ENCODE assay signal across 15 mouse cellular contexts in the genomic region with DNA sequence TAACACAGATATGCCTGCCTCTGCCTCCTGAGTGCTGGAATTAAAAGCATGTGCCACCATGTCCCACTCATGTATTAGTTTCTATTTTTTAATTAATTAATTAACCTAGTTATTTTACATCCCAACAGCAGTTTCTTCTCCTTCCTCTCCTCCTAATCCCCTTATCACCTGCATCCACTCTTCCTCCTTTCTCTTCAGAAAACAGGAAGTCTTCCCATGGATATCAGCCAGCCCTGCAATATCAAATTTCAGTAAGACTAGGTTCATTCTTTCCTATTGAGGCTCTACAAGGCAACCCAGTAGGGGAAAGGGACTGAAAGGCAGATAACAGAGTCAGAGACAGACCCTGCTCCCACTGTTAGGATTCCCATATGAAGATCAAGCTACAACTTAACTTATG.
"Had no signal": no experiment of that assay in that cellular context is flagged by ENCODE, and none has a peak within 500 bp of the region (broad histone marks: within the 10 kb centered on the region; RNA-seq: fewer than 3 reads in every experiment).

No protein-coding gene starts in this region.

- H3K27ac ChIP-seq: neural tube, embryonic 15.5 days; stomach, embryonic 15.5 days; stomach, postnatal 0 days had no signal

- H3K36me3 ChIP-seq: stomach, embryonic 15.5 days had no signal

- H3K27me3 ChIP-seq: neural tube, embryonic 15.5 days; stomach, embryonic 15.5 days had no signal

- H3K4me3 ChIP-seq: neural tube, embryonic 15.5 days; stomach, embryonic 15.5 days had no signal

- H3K9ac ChIP-seq: neural tube, embryonic 15.5 days; stomach, embryonic 15.5 days had no signal

- H3K4me1 ChIP-seq: neural tube, embryonic 15.5 days; stomach, embryonic 15.5 days had no signal

- DNase-seq: retina, postnatal 1 day; right cerebral cortex, adult 18-20 months; right cerebral cortex, postnatal 14 days; right cerebral cortex, postnatal 25 days; right cerebral cortex, postnatal 4 days; spleen, adult 18-20 months; thymus, adult 18-20 months; thymus, adult 2 months; thymus, postnatal 14 days; thymus, postnatal 25 days; thymus, postnatal 36 days; thymus, postnatal 4 days had no signal

- H3K9me3 ChIP-seq: neural tube, embryonic 15.5 days; stomach, embryonic 15.5 days had no signal

- H3K4me2 ChIP-seq: neural tube, embryonic 15.5 days; stomach, embryonic 15.5 days had no signal
